Mouse (Mus musculus) embryonic facial prominence, embryonic 10.5 days (tissue): ENCODE results near the gene Sfmbt2. TPM values are rescaled to one million over a fixed set of nuclear protein-coding genes. Genes with fewer than 3 reads are reported as not detected.
A peak's percentile ranks its signal among the peaks of the same experiment; 100 is the strongest.

Experiments used
- DNase-seq: peaks from one replicate; pipeline ENCODE4 v3.0.0-alpha.2; 2017; ENCODE audit warnings: low spot score
- H3K27ac ChIP-seq: fragments of 300-500 bp; sonication (generic); replicated peaks from 2 replicates; pipeline ENCODE4 v1.5.1; 2016; ENCODE audit warnings: mild to moderate bottlenecking
- H3K27me3 ChIP-seq: fragments of 300-500 bp; sonication (generic); replicated peaks from 2 replicates; pipeline ENCODE4 v1.6.1; 2016; ENCODE audit warnings: low read depth, mild to moderate bottlenecking; ENCODE audit not compliant: poor library complexity, severe bottlenecking
- H3K36me3 ChIP-seq: fragments of 300-500 bp; sonication (generic); replicated peaks from 2 replicates; pipeline ENCODE4 v1.6.1; 2016; ENCODE audit warnings: mild to moderate bottlenecking, moderate library complexity
- H3K4me1 ChIP-seq: fragments of 300-500 bp; sonication (generic); 2 replicates; pipeline ENCODE4 v1.6.1; 2016
- H3K4me3 ChIP-seq: fragments of 300-500 bp; sonication (generic); 2 replicates; pipeline ENCODE4 v1.5.1; 2016; ENCODE audit warnings: mild to moderate bottlenecking, moderate library complexity
- H3K9me3 ChIP-seq: fragments of 300-500 bp; sonication (generic); 2 replicates; pipeline ENCODE4 v1.6.1; 2016; ENCODE audit warnings: mild to moderate bottlenecking
- WGBS: fragments of 180-500 bp; shearing (Covaris S2); methylation state at CpG from one replicate; pipeline ENCODE4 v1.1.7; 2016; 5-methylcytosine and 5-hydroxymethylcytosine counted together
- polyA plus RNA-seq: library from polyadenylated mRNA; unstranded; fragments of >200 nt; fragmentation: Nextera tagmentation; extraction: Ambion mirVana; gene quantifications from 2 replicates; pipeline ENCODE4 v1.2.1, GENCODE M21; 2016

Sfmbt2 gene
- polyA plus RNA-seq, 1 experiment from 2014 or later = 1.3 TPM

DNA sequence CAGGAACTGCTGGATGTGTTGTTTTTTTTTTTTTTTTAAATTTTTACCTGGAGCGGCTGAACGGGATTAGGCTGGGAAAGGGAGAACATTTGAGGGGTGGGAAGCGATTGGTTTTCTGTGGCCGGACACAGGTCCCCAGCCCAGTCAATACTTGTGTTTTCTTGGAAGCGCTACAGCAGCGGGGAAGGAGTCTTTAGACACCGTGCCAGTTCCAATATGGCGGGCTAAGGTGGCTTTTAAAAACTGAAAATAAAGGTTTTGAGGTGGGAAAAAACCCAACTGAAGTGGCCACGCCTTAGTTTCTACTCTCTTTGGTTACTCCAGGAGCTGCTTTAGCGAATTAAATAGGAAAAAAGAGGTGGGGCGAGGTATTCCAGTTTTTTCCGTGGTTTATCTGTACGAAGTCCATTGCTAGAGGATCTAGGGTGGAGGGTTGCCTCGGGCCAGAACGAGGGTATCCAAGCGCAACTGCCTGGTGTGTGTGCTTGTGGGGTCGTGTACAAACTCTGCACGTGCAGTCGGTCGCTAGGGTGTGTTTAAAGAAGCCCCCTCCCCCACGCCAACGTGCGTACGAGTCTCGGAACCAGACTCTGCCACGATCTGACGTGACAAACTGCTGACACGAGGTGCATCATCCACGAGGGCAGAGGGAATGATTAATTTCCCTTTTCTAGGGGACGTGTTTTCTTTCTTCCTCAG, 3.3 kb downstream of the Sfmbt2 start:
- Histone ChIP-seq H3K4me1 (peaks cover 28% of the 10 kb centered on the region), H3K27me3 (peaks cover 82% of the 10 kb centered on the region), H3K27ac (no peak overlapping the region), H3K9me3 (no peaks in the 10 kb centered on the region), H3K36me3 (no peaks in the 10 kb centered on the region), H3K4me3 (peak overlapping the region; percentile 68)
- WGBS = under 1% methylated on average over 30 of the region's 30 CpGs
- peak; percentile 41 for DNase-seq

DNA sequence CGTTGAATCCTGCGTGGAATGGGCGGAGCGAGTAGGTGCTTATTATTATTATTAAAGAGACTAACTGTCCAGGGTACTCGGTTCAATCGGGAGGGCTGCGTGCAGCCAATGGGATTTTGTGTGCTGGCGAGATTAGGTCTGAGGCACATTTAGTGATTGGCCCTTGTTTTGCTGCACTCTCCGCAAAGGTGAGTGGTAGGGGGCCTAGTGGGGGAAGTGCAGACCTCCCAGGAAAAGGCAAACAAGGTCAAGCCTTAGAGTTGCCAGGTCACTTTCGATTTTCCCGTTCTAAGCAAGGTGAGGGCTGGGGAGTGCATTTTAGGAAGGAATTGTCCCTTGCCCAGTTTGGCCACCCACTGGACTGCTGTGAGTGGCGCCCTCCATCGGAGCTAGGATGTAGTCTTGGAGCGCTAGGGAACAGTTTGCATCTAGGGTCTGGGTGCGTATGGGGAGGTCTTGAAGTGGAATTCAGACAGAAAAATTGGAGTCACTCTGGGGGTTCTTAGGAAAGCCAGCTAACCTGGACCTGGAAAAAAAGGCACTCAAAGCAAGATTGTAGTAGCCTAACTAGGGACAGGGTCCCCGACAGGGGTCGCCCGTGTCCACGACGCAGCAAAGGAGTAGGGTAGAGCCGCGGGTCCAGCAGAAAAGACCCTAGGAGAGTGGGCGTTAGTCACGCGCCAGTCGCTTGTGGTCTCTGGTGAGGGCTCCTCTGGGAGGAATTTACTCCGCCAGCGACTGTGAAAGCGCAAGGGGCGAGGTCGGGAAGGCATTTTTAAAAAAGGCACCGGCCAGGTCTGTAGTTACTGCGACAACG, 4.1 kb downstream of the Sfmbt2 start:
- DNase-seq = peak; percentile 82
- H3K9me3 ChIP-seq = no peaks in the 10 kb centered on the region
- no peak overlapping the region for H3K27ac ChIP-seq
- peaks cover 74% of the 10 kb centered on the region for H3K27me3 ChIP-seq
- H3K4me1 ChIP-seq = peaks cover 28% of the 10 kb centered on the region
- under 1% methylated on average over 34 of the region's 34 CpGs for WGBS
- no peaks in the 10 kb centered on the region for H3K36me3 ChIP-seq
- H3K4me3 ChIP-seq = peak overlapping the region; percentile 68

DNA sequence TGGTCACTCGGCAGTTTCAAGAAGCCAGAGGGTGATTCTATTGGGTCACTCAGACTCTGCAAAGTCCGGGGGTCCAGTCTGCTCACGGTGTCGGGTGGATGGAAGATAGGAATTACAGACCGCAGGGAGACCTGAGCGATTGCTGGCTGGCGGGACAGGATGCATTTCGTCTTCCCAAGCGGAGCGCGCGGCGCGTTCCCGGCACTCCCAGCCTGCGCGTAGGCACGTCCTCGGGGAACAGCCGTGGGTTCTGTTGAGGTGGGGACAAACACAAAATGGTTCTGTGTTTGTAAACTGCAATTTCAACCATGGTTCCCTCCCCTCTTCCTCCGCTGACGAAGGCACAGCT, 4.7 kb downstream of the Sfmbt2 start:
- under 1% methylated on average over 22 of the region's 22 CpGs for WGBS
- no peaks in the 10 kb centered on the region for H3K36me3 ChIP-seq
- H3K27ac ChIP-seq = no peak overlapping the region
- no peaks in the 10 kb centered on the region for H3K9me3 ChIP-seq
- peak; percentile 61 for DNase-seq
- H3K27me3 ChIP-seq = peaks cover 68% of the 10 kb centered on the region
- peak overlapping the region; percentile 68 for H3K4me3 ChIP-seq
- H3K4me1 ChIP-seq = peaks cover 28% of the 10 kb centered on the region

DNA sequence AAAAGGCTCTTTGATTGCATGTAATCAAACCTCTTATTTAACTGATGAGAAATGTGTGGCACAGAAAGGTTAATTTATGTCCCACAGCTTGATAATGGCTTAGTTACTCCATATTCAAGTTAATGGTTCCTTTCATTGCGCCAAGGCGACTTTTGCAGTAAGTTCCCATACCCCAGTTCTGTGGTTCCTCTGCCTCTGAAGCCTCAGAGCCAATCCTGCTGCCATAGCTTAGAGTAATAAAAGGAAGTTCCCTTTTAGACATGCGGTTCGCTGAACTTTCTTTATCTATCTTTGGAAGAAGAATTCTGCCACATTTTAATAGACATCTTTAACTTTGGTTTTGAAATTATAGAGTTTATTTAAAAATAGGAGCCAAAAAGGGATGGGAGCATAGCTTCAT, 19.7 kb downstream of the Sfmbt2 start:
- H3K4me1 ChIP-seq = no peaks in the 10 kb centered on the region
- WGBS = 92% methylated on average over 4 of the region's 4 CpGs
- H3K4me3 ChIP-seq = no peak overlapping the region
- H3K9me3 ChIP-seq = no peaks in the 10 kb centered on the region
- no peak for DNase-seq
- no peak overlapping the region for H3K27ac ChIP-seq
- H3K27me3 ChIP-seq = no peaks in the 10 kb centered on the region
- H3K36me3 ChIP-seq = no peaks in the 10 kb centered on the region

DNA sequence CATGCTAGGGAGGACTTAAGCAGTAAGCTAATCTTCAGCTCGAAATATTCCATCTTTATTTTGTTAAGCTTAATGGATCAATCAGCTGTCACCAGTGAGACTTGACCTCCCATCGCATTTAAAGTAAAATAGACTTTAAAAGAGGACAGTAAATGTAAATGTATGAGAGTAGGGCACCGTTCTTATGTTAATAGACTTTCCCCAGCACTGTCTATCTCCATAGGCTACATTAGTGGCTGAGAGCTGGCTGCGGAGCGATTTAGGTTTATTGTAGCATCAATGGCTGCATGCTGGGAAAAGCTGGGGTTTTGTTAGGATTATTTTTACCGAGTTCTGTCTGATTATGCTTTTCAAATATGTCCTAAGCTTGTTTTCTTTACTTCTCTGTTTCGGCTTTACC, 20.5 kb downstream of the Sfmbt2 start:
- no peaks in the 10 kb centered on the region for H3K36me3 ChIP-seq
- H3K27me3 ChIP-seq = no peaks in the 10 kb centered on the region
- DNase-seq = no peak
- H3K4me1 ChIP-seq = no peaks in the 10 kb centered on the region
- H3K27ac ChIP-seq = no peak overlapping the region
- H3K4me3 ChIP-seq = no peak overlapping the region
- WGBS = 28% methylated on average over 7 of the region's 7 CpGs
- H3K9me3 ChIP-seq = no peaks in the 10 kb centered on the region

DNA sequence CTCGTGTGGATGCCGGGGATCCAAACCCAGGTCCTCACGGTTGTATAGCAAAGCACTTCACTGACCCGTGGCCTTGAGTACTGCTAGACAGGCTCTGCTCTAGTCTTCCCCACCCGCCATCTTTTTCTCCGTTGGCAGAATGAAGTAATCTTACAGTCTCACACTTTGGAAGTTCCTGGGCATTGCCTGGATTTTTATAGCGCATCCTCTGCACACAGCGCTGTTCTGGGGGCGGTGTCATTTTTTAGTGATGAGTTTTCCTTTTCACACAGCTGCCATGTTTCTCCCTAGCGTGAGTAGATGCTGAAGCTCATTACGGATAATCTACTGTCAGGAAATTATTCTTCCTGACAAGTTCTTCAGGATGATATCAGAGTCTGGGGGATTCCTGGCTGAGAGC, 24.8 kb downstream of the Sfmbt2 start:
- Histone ChIP-seq H3K4me1 (no peaks in the 10 kb centered on the region), H3K36me3 (no peaks in the 10 kb centered on the region), H3K4me3 (no peak overlapping the region), H3K27me3 (no peaks in the 10 kb centered on the region), H3K9me3 (no peaks in the 10 kb centered on the region), H3K27ac (no peak overlapping the region)
- WGBS = 92% methylated on average over 11 of the region's 11 CpGs
- DNase-seq = no peak

DNA sequence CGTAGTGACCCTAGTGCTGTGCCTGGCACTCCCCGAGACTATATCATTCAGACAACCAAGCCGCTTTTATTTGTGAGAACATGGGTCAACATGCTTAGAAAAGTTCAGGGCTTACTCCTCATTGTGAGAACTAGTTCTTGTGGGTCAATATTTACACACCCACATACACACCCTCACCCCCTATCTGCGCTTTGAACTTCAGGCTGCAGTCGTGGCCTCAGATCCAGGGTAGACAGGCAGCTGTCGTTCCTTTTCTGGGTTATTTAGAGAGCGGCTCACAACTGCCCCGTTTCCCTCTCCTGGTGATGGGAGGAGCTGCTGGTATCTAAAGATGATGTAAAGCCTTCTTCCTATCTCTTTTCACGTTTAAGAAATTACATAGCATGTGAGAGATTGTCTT, 27.5 kb downstream of the Sfmbt2 start:
- Histone ChIP-seq H3K36me3 (no peaks in the 10 kb centered on the region), H3K27ac (no peak overlapping the region), H3K4me3 (no peak overlapping the region), H3K9me3 (no peaks in the 10 kb centered on the region), H3K27me3 (no peaks in the 10 kb centered on the region), H3K4me1 (no peaks in the 10 kb centered on the region)
- 76% methylated on average over 9 of the region's 9 CpGs for WGBS
- DNase-seq = no peak

DNA sequence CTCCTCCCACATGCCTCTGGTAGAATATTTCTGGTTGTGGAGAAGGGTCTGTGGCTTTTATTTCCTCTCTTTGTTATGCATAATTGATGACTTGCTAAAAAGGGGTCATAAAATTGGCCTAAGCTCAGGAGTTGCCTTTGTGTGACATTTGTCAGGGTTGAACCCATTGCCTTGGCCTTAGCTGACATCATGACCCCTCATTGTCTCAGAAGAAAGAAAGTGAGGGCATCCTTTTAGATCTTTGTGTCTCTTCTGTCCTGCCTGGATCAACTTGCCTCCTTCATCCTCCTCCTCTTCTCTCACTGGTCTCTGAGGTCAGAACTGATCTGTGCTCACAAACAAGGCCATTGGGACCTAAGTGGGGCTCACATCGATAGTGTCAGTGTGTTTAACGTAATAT, 35.8 kb downstream of the Sfmbt2 start:
- H3K27ac ChIP-seq = no peak overlapping the region
- no peaks in the 10 kb centered on the region for H3K9me3 ChIP-seq
- WGBS = 81% methylated on average over 2 of the region's 2 CpGs
- no peak overlapping the region for H3K4me3 ChIP-seq
- no peaks in the 10 kb centered on the region for H3K4me1 ChIP-seq
- no peaks in the 10 kb centered on the region for H3K27me3 ChIP-seq
- no peaks in the 10 kb centered on the region for H3K36me3 ChIP-seq
- DNase-seq = no peak

DNA sequence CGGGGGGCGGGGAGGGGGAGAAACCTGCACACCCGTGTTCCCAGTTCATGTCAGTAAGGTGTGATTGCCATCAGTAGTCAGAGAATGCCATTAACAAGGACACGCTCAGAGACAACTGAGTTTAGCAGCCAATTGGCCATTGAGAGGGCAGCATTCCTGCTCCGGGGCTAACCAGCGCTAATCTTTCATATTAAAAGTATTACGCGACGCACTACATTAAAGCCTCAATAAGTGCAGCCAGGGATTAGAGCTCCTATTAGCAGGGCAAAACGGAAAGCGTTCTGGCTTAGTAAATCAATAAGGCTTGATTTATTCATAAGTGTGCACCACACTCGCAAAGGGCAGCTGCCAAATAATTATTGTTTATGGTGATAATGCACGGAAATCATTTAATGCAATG, 39.1 kb downstream of the Sfmbt2 start:
- DNase-seq = no peak
- H3K4me1 ChIP-seq = no peaks in the 10 kb centered on the region
- H3K27ac ChIP-seq = no peak overlapping the region
- no peaks in the 10 kb centered on the region for H3K36me3 ChIP-seq
- 90% methylated on average over 13 of the region's 13 CpGs for WGBS
- H3K4me3 ChIP-seq = no peak overlapping the region
- H3K9me3 ChIP-seq = no peaks in the 10 kb centered on the region
- H3K27me3 ChIP-seq = no peaks in the 10 kb centered on the region

DNA sequence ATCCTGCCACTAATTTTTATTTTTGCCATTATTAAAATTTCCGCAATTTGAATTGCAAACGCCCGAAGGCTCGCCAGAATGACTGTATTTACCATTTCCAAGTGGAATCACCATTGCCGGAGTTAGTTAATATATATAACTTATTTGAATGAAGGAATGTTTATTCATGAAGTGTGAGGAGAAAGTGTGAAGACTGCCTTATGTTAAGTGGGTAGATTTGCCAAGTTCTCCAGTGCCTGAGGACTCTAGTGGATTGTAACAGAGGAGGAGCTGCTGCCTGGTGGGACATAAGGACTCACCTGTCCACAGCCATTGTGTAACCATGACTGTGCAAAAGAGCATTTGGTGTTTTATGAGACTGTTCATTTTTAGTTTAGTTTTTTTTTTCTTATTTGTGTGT, 39.8 kb downstream of the Sfmbt2 start:
- no peaks in the 10 kb centered on the region for H3K9me3 ChIP-seq
- H3K27ac ChIP-seq = no peak overlapping the region
- WGBS = 95% methylated on average over 5 of the region's 5 CpGs
- no peaks in the 10 kb centered on the region for H3K4me1 ChIP-seq
- DNase-seq = no peak
- H3K4me3 ChIP-seq = no peak overlapping the region
- no peaks in the 10 kb centered on the region for H3K36me3 ChIP-seq
- H3K27me3 ChIP-seq = no peaks in the 10 kb centered on the region

DNA sequence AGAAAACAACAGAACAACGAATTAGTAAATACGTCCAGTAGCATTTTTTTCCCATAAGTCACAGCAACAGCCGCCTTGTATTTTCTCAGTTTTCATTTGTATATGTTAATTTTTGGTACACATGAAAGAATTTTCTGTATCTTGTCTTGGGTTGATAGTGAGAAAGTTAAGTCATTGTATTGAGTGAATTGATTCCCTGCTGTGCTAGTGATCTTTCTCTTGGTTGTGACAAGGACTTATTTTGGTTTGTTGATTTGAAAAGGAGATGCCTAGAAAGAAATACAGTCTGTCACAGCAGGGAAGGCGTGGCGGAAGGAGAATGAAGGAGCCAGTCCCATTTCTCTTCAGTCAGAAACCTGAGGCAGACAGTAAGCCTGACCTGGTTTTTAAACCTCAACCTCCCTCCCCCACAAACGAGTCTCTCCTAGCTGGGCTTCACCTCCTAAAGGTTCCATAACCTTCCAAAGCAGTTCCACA, 50.7 kb downstream of the Sfmbt2 start:
- Histone ChIP-seq H3K4me1 (no peaks in the 10 kb centered on the region), H3K9me3 (no peaks in the 10 kb centered on the region), H3K4me3 (no peak overlapping the region), H3K27me3 (no peaks in the 10 kb centered on the region), H3K27ac (no peak overlapping the region), H3K36me3 (no peaks in the 10 kb centered on the region)
- no peak for DNase-seq
- WGBS = 76% methylated on average over 6 of the region's 6 CpGs

DNA sequence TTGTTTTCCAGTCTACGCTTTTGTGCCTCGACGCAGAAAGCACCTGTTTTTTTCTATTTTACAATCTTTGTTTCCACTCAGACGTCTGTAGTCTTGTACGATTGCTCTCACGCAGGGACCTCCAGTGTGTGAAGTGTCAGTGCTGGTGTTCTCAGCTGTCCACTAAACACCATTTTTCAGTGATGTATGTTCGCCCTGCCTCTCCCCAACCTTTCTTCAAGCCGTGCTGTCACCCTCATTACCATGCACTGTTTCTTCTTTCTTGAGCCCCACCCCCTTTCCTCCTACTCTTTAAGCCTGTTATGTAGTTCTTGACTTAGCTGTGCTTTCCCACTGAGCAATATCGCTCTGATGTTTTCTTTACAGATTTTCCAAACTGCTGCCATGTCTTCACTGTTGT, 67.0 kb downstream of the Sfmbt2 start:
- Histone ChIP-seq H3K9me3 (no peaks in the 10 kb centered on the region), H3K4me3 (no peak overlapping the region), H3K27me3 (no peaks in the 10 kb centered on the region), H3K27ac (no peak overlapping the region), H3K4me1 (0 out of 2 replicates have a peak, but pooled peaks cover 6% of the 10 kb centered on the region), H3K36me3 (no peaks in the 10 kb centered on the region)
- no peak for DNase-seq
- WGBS = 73% methylated on average over 9 of the region's 9 CpGs

DNA sequence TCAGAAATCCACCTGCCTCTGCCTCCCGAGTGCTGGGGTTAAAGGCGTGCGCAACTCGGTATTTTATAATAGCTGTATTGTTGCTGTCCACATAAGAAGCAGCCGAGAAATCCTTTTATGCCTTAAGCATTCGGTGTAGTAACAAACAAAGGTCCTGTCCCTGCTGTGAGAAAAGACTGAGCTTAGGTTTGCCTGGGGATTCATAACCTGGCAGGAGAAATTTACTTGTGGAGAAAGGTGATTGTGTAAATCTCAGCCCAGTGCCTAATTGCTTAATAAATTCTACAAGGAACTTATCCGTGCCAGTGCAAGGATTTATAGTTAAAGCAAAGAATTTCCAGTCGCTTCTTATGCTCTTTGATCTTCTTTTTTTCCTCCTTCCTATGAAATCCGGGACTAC, 71.5 kb downstream of the Sfmbt2 start:
- Histone ChIP-seq H3K36me3 (no peaks in the 10 kb centered on the region), H3K4me1 (no peaks in the 10 kb centered on the region), H3K27me3 (no peaks in the 10 kb centered on the region), H3K9me3 (no peaks in the 10 kb centered on the region), H3K4me3 (no peak overlapping the region), H3K27ac (no peak overlapping the region)
- 84% methylated on average over 9 of the region's 9 CpGs for WGBS
- no peak for DNase-seq
